Mouse (Mus musculus) effector memory CD4-positive, alpha-beta T cell, adult 5 months (primary cell): ENCODE results near the gene Ctnnbl1. TPM values are rescaled to one million over a fixed set of nuclear protein-coding genes. Genes with fewer than 3 reads are reported as not detected.

Experiments
- polyA plus RNA-seq: library from polyadenylated mRNA; unstranded; fragments of 100-300 nt; shearing (Covaris generic); gene quantifications from one replicate; pipeline ENCODE4 v1.2.1, GENCODE M21; 2017

Gene Ctnnbl1
- 68.5 TPM for polyA plus RNA-seq

GRCm38 (mm10) chr2:157736854-157737850 is at the start of gene Ctnnbl1:
Gene Ctnnbl1, plus strand, starts transcription at chr2:157737401.

GRCm38 (mm10) chr2:157914105-157914764 is 177.0 kb downstream of the Ctnnbl1 start, which contains the start of gene Vstm2l:
Gene Vstm2l, plus strand, starts transcription at chr2:157914653.

Other genes starting within 250 kb of the Ctnnbl1 start
- not detected for gene Nnat, start 177.3 kb upstream of the Ctnnbl1 start, polyA plus RNA-seq
- gene Blcap, start 166.1 kb upstream of the Ctnnbl1 start, polyA plus RNA-seq, result 19.6 TPM
- not detected for gene Vstm2l, start 177.3 kb downstream of the Ctnnbl1 start, polyA plus RNA-seq